Mouse (Mus musculus): ENCODE data around the gene Gm2431. TPM values are rescaled to one million over a fixed set of nuclear protein-coding genes. Genes with fewer than 3 reads are reported as not detected.
"Not testable (repeated sequence)": the region's sequence is repeated elsewhere in the genome, so short reads cannot be mapped to it uniquely, and the experiment has no call there.

The Gm2431 gene
- not detected in 2 replicates for polyA plus RNA-seq (2015; fragmentation: Nextera tagmentation; extraction: Ambion mirVana)

GRCm38 (mm10) chr7:142258254-142258653 lies at the start of gene Gm2431:
Gene Gm2431 (minus strand): TSS chr7:142258354.
- not testable (repeated sequence) for H3K9ac ChIP-seq; H3K4me1 ChIP-seq (replicated peaks); H3K4me2 ChIP-seq (replicated peaks); ATAC-seq; H3K4me3 ChIP-seq (replicated peaks); H3K9me3 ChIP-seq; H3K36me3 ChIP-seq; H3K27me3 ChIP-seq (replicated peaks); H3K27ac ChIP-seq
- WGBS: 34% methylated on average over 1 of the region's 1 CpGs

- not testable (repeated sequence) for H3K4me3 ChIP-seq (replicated peaks); H3K4me1 ChIP-seq (replicated peaks); ATAC-seq; H3K9ac ChIP-seq; H3K27ac ChIP-seq; H3K36me3 ChIP-seq; H3K9me3 ChIP-seq; H3K4me2 ChIP-seq (replicated peaks); H3K27me3 ChIP-seq (replicated peaks)
- 82% methylated on average over 1 of the region's 1 CpGs for WGBS
Measured at GRCm38 (mm10) chr7:142303929-142304328, 45.8 kb upstream of the Gm2431 start.

- no peak within 1 kb of the TSS for H3K4me2 ChIP-seq (replicated peaks)
- H3K9ac ChIP-seq: no peak within 1 kb of the TSS
- no peaks in the 10 kb centered on the region for H3K27me3 ChIP-seq (replicated peaks)
- H3K4me1 ChIP-seq (replicated peaks): no peaks in the 10 kb centered on the region
- no peaks in the 10 kb centered on the region for H3K36me3 ChIP-seq
- H3K27ac ChIP-seq: no peak within 1 kb of the TSS
- H3K9me3 ChIP-seq: no peaks in the 10 kb centered on the region
- no peak within 1 kb of the TSS for H3K4me3 ChIP-seq (replicated peaks)
- 34% methylated on average over 3 of the region's 3 CpGs for WGBS
- ATAC-seq: no peak
Measured at GRCm38 (mm10) chr7:142303249-142303648, 45.1 kb upstream of the Gm2431 start, which contains the start of gene Krtap5-4. Gene Krtap5-4 (plus strand): TSS chr7:142303549.

- H3K9ac ChIP-seq; H3K4me3 ChIP-seq (replicated peaks); H3K9me3 ChIP-seq; H3K4me1 ChIP-seq (replicated peaks); H3K27me3 ChIP-seq (replicated peaks); H3K36me3 ChIP-seq; H3K4me2 ChIP-seq (replicated peaks); ATAC-seq; H3K27ac ChIP-seq: not testable (repeated sequence)
Measured at GRCm38 (mm10) chr7:142297018-142297417, 38.9 kb upstream of the Gm2431 start, which contains the start of gene Krtap5-1. Gene Krtap5-1 (minus strand): TSS chr7:142297118.

GRCm38 (mm10) chr7:142296108-142296507 lies 38.0 kb upstream of the Gm2431 start:
- H3K9me3 ChIP-seq; H3K4me1 ChIP-seq (replicated peaks); H3K36me3 ChIP-seq; ATAC-seq; H3K4me2 ChIP-seq (replicated peaks); H3K4me3 ChIP-seq (replicated peaks); H3K27ac ChIP-seq; H3K27me3 ChIP-seq (replicated peaks); H3K9ac ChIP-seq: not testable (repeated sequence)
- 18% methylated on average over 4 of the region's 4 CpGs for WGBS

GRCm38 (mm10) chr7:142295418-142295817 lies 37.3 kb upstream of the Gm2431 start:
- ATAC-seq: no peak

GRCm38 (mm10) chr7:142293851-142294250 lies 35.7 kb upstream of the Gm2431 start:
- not testable (repeated sequence) for H3K9me3 ChIP-seq; H3K4me3 ChIP-seq (replicated peaks); H3K27ac ChIP-seq; H3K36me3 ChIP-seq; H3K27me3 ChIP-seq (replicated peaks); H3K4me2 ChIP-seq (replicated peaks); H3K9ac ChIP-seq; H3K4me1 ChIP-seq (replicated peaks)
- WGBS: 2% methylated on average over 2 of the region's 2 CpGs
- peak; percentile 23; the same call in 1 of the 2 replicates for ATAC-seq

More at GRCm38 (mm10) chr7:142295418-142295817, 37.3 kb upstream of the Gm2431 start:
- Histone ChIP-seq H3K4me2 (replicated peaks) (no peak overlapping the region), H3K9me3 (no peaks in the 10 kb centered on the region), H3K4me3 (replicated peaks) (no peak overlapping the region), H3K27me3 (replicated peaks) (no peaks in the 10 kb centered on the region), H3K9ac (no peak overlapping the region), H3K36me3 (no peaks in the 10 kb centered on the region), H3K4me1 (replicated peaks) (no peaks in the 10 kb centered on the region), H3K27ac (no peak overlapping the region)

- not testable (repeated sequence) for H3K27ac ChIP-seq; H3K27me3 ChIP-seq (replicated peaks); H3K4me2 ChIP-seq (replicated peaks); H3K9ac ChIP-seq; H3K9me3 ChIP-seq; H3K4me3 ChIP-seq (replicated peaks); ATAC-seq; H3K36me3 ChIP-seq
- peaks cover 12% of the 10 kb centered on the region; the same call in 1 of the 2 replicates for H3K4me1 ChIP-seq (replicated peaks)
- WGBS: 40% methylated on average over 9 of the region's 9 CpGs
Measured at GRCm38 (mm10) chr7:142285910-142286612, 27.9 kb upstream of the Gm2431 start.

- Histone ChIP-seq H3K4me3 (replicated peaks) (peak overlapping the region; percentile 53), H3K4me2 (replicated peaks) (peak overlapping the region; percentile 85), H3K27ac (peak overlapping the region; percentile 89; the same call in 1 of the 2 replicates), H3K36me3 (no peaks in the 10 kb centered on the region), H3K27me3 (replicated peaks) (no peaks in the 10 kb centered on the region), H3K9ac (peak overlapping the region; percentile 26; the same call in 1 of the 2 replicates), H3K4me1 (replicated peaks) (peaks cover 12% of the 10 kb centered on the region; the same call in 1 of the 2 replicates), H3K9me3 (no peaks in the 10 kb centered on the region)
- WGBS: 18% methylated on average over 23 of the region's 23 CpGs
- peak; percentile 54; the same call in 1 of the 2 replicates for ATAC-seq
Measured at GRCm38 (mm10) chr7:142285130-142285835, 27.1 kb upstream of the Gm2431 start.

GRCm38 (mm10) chr7:142284615-142285080 lies 26.5 kb upstream of the Gm2431 start:
- ATAC-seq: peak; percentile 80

GRCm38 (mm10) chr7:142284023-142284591 lies 26.0 kb upstream of the Gm2431 start:
- Histone ChIP-seq H3K4me1 (replicated peaks) (peaks cover 12% of the 10 kb centered on the region; the same call in 1 of the 2 replicates), H3K27me3 (replicated peaks) (no peaks in the 10 kb centered on the region), H3K9me3 (no peaks in the 10 kb centered on the region), H3K27ac (peak overlapping the region; percentile 89), H3K36me3 (no peaks in the 10 kb centered on the region), H3K4me3 (replicated peaks) (peak overlapping the region; percentile 53), H3K9ac (peak overlapping the region; percentile 67), H3K4me2 (replicated peaks) (peak overlapping the region; percentile 85)
- peak; percentile 81 for ATAC-seq
- under 1% methylated on average over 38 of the region's 38 CpGs for WGBS

More at GRCm38 (mm10) chr7:142284615-142285080, 26.5 kb upstream of the Gm2431 start:
- Histone ChIP-seq H3K4me3 (replicated peaks) (peak overlapping the region; percentile 53), H3K27ac (peak overlapping the region; percentile 89), H3K9ac (peak overlapping the region; percentile 67), H3K36me3 (no peaks in the 10 kb centered on the region), H3K9me3 (no peaks in the 10 kb centered on the region), H3K4me1 (replicated peaks) (peaks cover 12% of the 10 kb centered on the region; the same call in 1 of the 2 replicates), H3K4me2 (replicated peaks) (peak overlapping the region; percentile 85), H3K27me3 (replicated peaks) (no peaks in the 10 kb centered on the region)
- under 1% methylated on average over 19 of the region's 19 CpGs for WGBS

GRCm38 (mm10) chr7:142282847-142283246 lies 24.7 kb upstream of the Gm2431 start:
- H3K4me3 ChIP-seq (replicated peaks): peak overlapping the region; percentile 17; the same call in 1 of the 2 replicates
- not testable (repeated sequence) for H3K36me3 ChIP-seq; H3K27ac ChIP-seq; ATAC-seq; H3K9me3 ChIP-seq; H3K27me3 ChIP-seq (replicated peaks); H3K9ac ChIP-seq
- peaks cover 11% of the 10 kb centered on the region; the same call in 1 of the 2 replicates for H3K4me1 ChIP-seq (replicated peaks)
- H3K4me2 ChIP-seq (replicated peaks): peak overlapping the region; percentile 85
- WGBS: 34% methylated on average over 2 of the region's 2 CpGs
